Mouse (Mus musculus): ENCODE measurements around the gene Zfhx3. TPM values are rescaled to one million over a fixed set of nuclear protein-coding genes. Genes with fewer than 3 reads are reported as not detected.
A peak's percentile ranks its signal among the peaks of the same experiment; 100 is the strongest.

Zfhx3 gene
- total and polyA plus RNA-seq, 2 experiments: 1.3 to 1.5 TPM

- TF ChIP-seq CTCF (IDR thresholded peaks at IDR 0.05; ENCODE audit: low read depth, low read length) (no peak), POLR2A (IDR thresholded peaks at IDR 0.05; ENCODE audit: extremely low read depth, insufficient read depth, low read length) (no peak)
- Histone ChIP-seq H3K27me3 (ENCODE audit: control insufficient read depth, insufficient read depth, low read length) (no peaks in the 10 kb centered on the region), H3K4me1 (ENCODE audit: control insufficient read depth, insufficient read depth, low read length) (peaks cover 15% of the 10 kb centered on the region), H3K79me2 (ENCODE audit: control insufficient read depth, insufficient read depth, low read length) (no peaks in the 10 kb centered on the region), H3K36me3 (ENCODE audit: control insufficient read depth, insufficient read depth, low read length) (no peaks in the 10 kb centered on the region), H3K27ac (replicated peaks; ENCODE audit: insufficient read depth, low read depth, low read length) (peak overlapping the region; percentile 65), H3K4me3 (ENCODE audit: insufficient read depth, low read depth, low read length) (no peak overlapping the region), H3K9ac (ENCODE audit: low read depth, low read length) (no peak overlapping the region)
- WGBS: 41% methylated on average over 5 of the region's 5 CpGs
- DNase-seq (ENCODE audit: extremely low read depth, low read depth, low spot score): peak; percentile 68
Observed at GRCm38 (mm10) chr8:108989841-108990240, 1047.4 kb downstream of the Zfhx3 start.

- H3K4me1 ChIP-seq (ENCODE audit: control insufficient read depth, insufficient read depth, low read length): peaks cover 15% of the 10 kb centered on the region
- no peaks in the 10 kb centered on the region for H3K36me3 ChIP-seq (ENCODE audit: control insufficient read depth, insufficient read depth, low read length)
- 21% methylated on average over 6 of the region's 6 CpGs for WGBS
- no peaks in the 10 kb centered on the region for H3K27me3 ChIP-seq (ENCODE audit: control insufficient read depth, insufficient read depth, low read length)
- H3K27ac ChIP-seq (replicated peaks; ENCODE audit: insufficient read depth, low read depth, low read length): peak overlapping the region; percentile 65
- DNase-seq (ENCODE audit: extremely low read depth, low read depth, low spot score): peak; percentile 98
- H3K4me3 ChIP-seq (ENCODE audit: insufficient read depth, low read depth, low read length): no peak overlapping the region
- H3K79me2 ChIP-seq (ENCODE audit: control insufficient read depth, insufficient read depth, low read length): no peaks in the 10 kb centered on the region
- TF ChIP-seq POLR2A (IDR thresholded peaks at IDR 0.05; ENCODE audit: extremely low read depth, insufficient read depth, low read length) (no peak), CTCF (IDR thresholded peaks at IDR 0.05; ENCODE audit: low read depth, low read length) (no peak)
- no peak overlapping the region for H3K9ac ChIP-seq (ENCODE audit: low read depth, low read length)
Observed at GRCm38 (mm10) chr8:108990537-108990936, 1048.1 kb downstream of the Zfhx3 start.

GRCm38 (mm10) chr8:108991395-108991794, 1049.0 kb downstream of the Zfhx3 start:
- H3K4me1 ChIP-seq (ENCODE audit: control insufficient read depth, insufficient read depth, low read length): peaks cover 15% of the 10 kb centered on the region
- 95% methylated on average over 5 of the region's 5 CpGs for WGBS
- no peaks in the 10 kb centered on the region for H3K79me2 ChIP-seq (ENCODE audit: control insufficient read depth, insufficient read depth, low read length)
- H3K27me3 ChIP-seq (ENCODE audit: control insufficient read depth, insufficient read depth, low read length): no peaks in the 10 kb centered on the region
- no peak for TF ChIP-seq POLR2A (IDR thresholded peaks at IDR 0.05; ENCODE audit: extremely low read depth, insufficient read depth, low read length)
- TF ChIP-seq CTCF (IDR thresholded peaks at IDR 0.05; ENCODE audit: low read depth, low read length): no peak
- DNase-seq (ENCODE audit: extremely low read depth, low read depth, low spot score): no peak
- H3K27ac ChIP-seq (replicated peaks; ENCODE audit: insufficient read depth, low read depth, low read length): no peak overlapping the region
- H3K4me3 ChIP-seq (ENCODE audit: insufficient read depth, low read depth, low read length): no peak overlapping the region
- no peaks in the 10 kb centered on the region for H3K36me3 ChIP-seq (ENCODE audit: control insufficient read depth, insufficient read depth, low read length)
- H3K9ac ChIP-seq (ENCODE audit: low read depth, low read length): no peak overlapping the region

GRCm38 (mm10) chr8:108993718-108994117, 1051.3 kb downstream of the Zfhx3 start:
- DNase-seq (ENCODE audit: extremely low read depth, low read depth, low spot score): peak; percentile 95
- peak overlapping the region; percentile 20; the same call in 1 of the 2 replicates for H3K9ac ChIP-seq (ENCODE audit: low read depth, low read length)
- H3K4me1 ChIP-seq (ENCODE audit: control insufficient read depth, insufficient read depth, low read length): peaks cover 15% of the 10 kb centered on the region
- 5% methylated on average over 2 of the region's 2 CpGs for WGBS
- no peaks in the 10 kb centered on the region for H3K79me2 ChIP-seq (ENCODE audit: control insufficient read depth, insufficient read depth, low read length)
- H3K27ac ChIP-seq (replicated peaks; ENCODE audit: insufficient read depth, low read depth, low read length): peak overlapping the region; percentile 99
- no peaks in the 10 kb centered on the region for H3K36me3 ChIP-seq (ENCODE audit: control insufficient read depth, insufficient read depth, low read length)
- no peaks in the 10 kb centered on the region for H3K27me3 ChIP-seq (ENCODE audit: control insufficient read depth, insufficient read depth, low read length)
- H3K4me3 ChIP-seq (ENCODE audit: insufficient read depth, low read depth, low read length): no peak overlapping the region
- TF ChIP-seq CTCF (IDR thresholded peaks at IDR 0.05; ENCODE audit: low read depth, low read length) (no peak), POLR2A (IDR thresholded peaks at IDR 0.05; ENCODE audit: extremely low read depth, insufficient read depth, low read length) (no peak)

GRCm38 (mm10) chr8:108994187-108994586, 1051.7 kb downstream of the Zfhx3 start:
- DNase-seq (ENCODE audit: extremely low read depth, low read depth, low spot score): no peak
- Histone ChIP-seq H3K4me1 (ENCODE audit: control insufficient read depth, insufficient read depth, low read length) (peaks cover 15% of the 10 kb centered on the region), H3K36me3 (ENCODE audit: control insufficient read depth, insufficient read depth, low read length) (no peaks in the 10 kb centered on the region), H3K27me3 (ENCODE audit: control insufficient read depth, insufficient read depth, low read length) (no peaks in the 10 kb centered on the region), H3K27ac (replicated peaks; ENCODE audit: insufficient read depth, low read depth, low read length) (peak overlapping the region; percentile 69), H3K9ac (ENCODE audit: low read depth, low read length) (peak overlapping the region; percentile 20; the same call in 1 of the 2 replicates), H3K4me3 (ENCODE audit: insufficient read depth, low read depth, low read length) (no peak overlapping the region), H3K79me2 (ENCODE audit: control insufficient read depth, insufficient read depth, low read length) (no peaks in the 10 kb centered on the region)
- 40% methylated on average over 2 of the region's 2 CpGs for WGBS
- TF ChIP-seq POLR2A (IDR thresholded peaks at IDR 0.05; ENCODE audit: extremely low read depth, insufficient read depth, low read length) (no peak), CTCF (IDR thresholded peaks at IDR 0.05; ENCODE audit: low read depth, low read length) (no peak)

- TF ChIP-seq POLR2A (IDR thresholded peaks at IDR 0.05; ENCODE audit: extremely low read depth, insufficient read depth, low read length) (no peak), CTCF (IDR thresholded peaks at IDR 0.05; ENCODE audit: low read depth, low read length) (no peak)
- H3K27me3 ChIP-seq (ENCODE audit: control insufficient read depth, insufficient read depth, low read length): no peaks in the 10 kb centered on the region
- H3K36me3 ChIP-seq (ENCODE audit: control insufficient read depth, insufficient read depth, low read length): no peaks in the 10 kb centered on the region
- DNase-seq (ENCODE audit: extremely low read depth, low read depth, low spot score): no peak
- 92% methylated on average over 5 of the region's 5 CpGs for WGBS
- peaks cover 15% of the 10 kb centered on the region for H3K4me1 ChIP-seq (ENCODE audit: control insufficient read depth, insufficient read depth, low read length)
- no peak overlapping the region for H3K4me3 ChIP-seq (ENCODE audit: insufficient read depth, low read depth, low read length)
- H3K27ac ChIP-seq (replicated peaks; ENCODE audit: insufficient read depth, low read depth, low read length): no peak overlapping the region
- no peak overlapping the region for H3K9ac ChIP-seq (ENCODE audit: low read depth, low read length)
- H3K79me2 ChIP-seq (ENCODE audit: control insufficient read depth, insufficient read depth, low read length): no peaks in the 10 kb centered on the region
Observed at GRCm38 (mm10) chr8:108994880-108995279, 1052.4 kb downstream of the Zfhx3 start.
